7 mouse cellular contexts compared by ENCODE assay signal in the genomic region with DNA sequence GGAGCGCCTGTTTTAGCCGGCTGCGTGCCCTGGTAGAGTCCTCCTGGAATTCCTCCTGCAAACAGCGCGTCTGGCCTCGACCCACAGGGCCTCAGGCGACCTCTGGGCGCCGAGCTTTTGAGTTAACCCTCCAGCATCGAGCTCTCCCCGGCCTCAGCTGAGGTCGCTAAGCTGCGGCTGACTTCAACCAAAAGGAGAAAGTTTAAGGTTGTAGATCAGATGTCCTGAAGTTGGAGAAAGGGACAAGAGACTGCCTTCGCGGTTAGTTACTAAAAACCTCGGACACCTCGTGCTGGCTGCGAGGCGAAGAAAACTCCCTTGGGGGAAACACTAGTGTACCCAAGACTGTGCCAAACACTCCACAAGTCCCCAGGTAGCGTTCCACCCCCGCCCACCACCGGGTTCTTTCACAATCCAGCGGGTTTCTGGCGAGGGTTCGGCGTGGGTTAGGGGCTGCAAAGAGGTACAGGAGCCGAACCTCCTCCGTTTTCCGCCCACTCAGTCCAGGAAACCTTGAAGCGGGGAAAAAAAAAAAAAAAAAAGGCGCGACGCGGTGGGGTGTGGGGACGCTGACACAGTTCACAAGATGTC.
A peak's percentile ranks its signal among the peaks of the same experiment; 100 is the strongest.
DNase-seq lines count a peak whose midpoint lies in the region; ATAC-seq and TF ChIP-seq lines count a peak whose summit lies in the region.

No protein-coding gene starts in this region.

- H3K9ac ChIP-seq in CH12.LX (ENCODE audit: insufficient read depth, low read depth): no peak overlapping the region
- H3K9ac ChIP-seq in midbrain, embryonic 15.5 days: no peak overlapping the region

- WGBS in heart, embryonic 10.5 days: under 1% methylated on average over 33 of the region's 35 CpGs
- 2% methylated on average over 35 of the region's 35 CpGs for WGBS in midbrain, embryonic 15.5 days

- in situ Hi-C loops in CH12.LX (cut with MboI; ENCODE audit: low pct_ligation_motif_present, low pct_unique_long_range_greater_than_20kb, low sequenced_read_pairs): no loop called here

- H3K4me1 ChIP-seq in CH12.LX (ENCODE audit: control insufficient read depth in 1 of 2, insufficient read depth in 2 of 2) (peaks cover 11 to 32% of the 10 kb centered on the region in 2 experiments), G1E (ENCODE audit: insufficient read depth, low read depth, low read length) (peaks cover 73% of the 10 kb centered on the region)
- H3K4me1 ChIP-seq in heart, embryonic 10.5 days: peaks cover 56% of the 10 kb centered on the region
- H3K4me1 ChIP-seq in midbrain, embryonic 15.5 days: peaks cover 24% of the 10 kb centered on the region

- peaks cover 20% of the 10 kb centered on the region for H3K27me3 ChIP-seq in CH12.LX (replicated peaks)
- H3K27me3 ChIP-seq in G1E (ENCODE audit: insufficient read depth, low read length): no peaks in the 10 kb centered on the region
- peaks cover 70% of the 10 kb centered on the region for H3K27me3 ChIP-seq in heart, embryonic 10.5 days (ENCODE audit: insufficient read depth, poor library complexity, severe bottlenecking)
- H3K27me3 ChIP-seq in midbrain, embryonic 15.5 days (replicated peaks): peaks cover 57% of the 10 kb centered on the region

- H3K4me3 ChIP-seq in CH12.LX (replicated peaks in 1 of 3; ENCODE audit: low read depth in 2 of 3, low read length in 2 of 3, poor library complexity in 1 of 3): no peak overlapping the region
- peak overlapping the region; percentile 73; the same call in 1 of the 2 replicates for H3K4me3 ChIP-seq in G1E (ENCODE audit: low read depth, low read length)
- H3K4me3 ChIP-seq in heart, embryonic 10.5 days: peak overlapping the region; percentile 62
- no peak overlapping the region; the same call in 1 of the 2 replicates for H3K4me3 ChIP-seq in midbrain, embryonic 15.5 days

- H3K9me3 ChIP-seq in CH12.LX (replicated peaks; ENCODE audit: low read length) (peaks cover 8% of the 10 kb centered on the region), G1E (replicated peaks) (peaks cover 6% of the 10 kb centered on the region; the same call in 1 of the 2 replicates)
- H3K9me3 ChIP-seq in heart, embryonic 10.5 days: no peaks in the 10 kb centered on the region
- no peaks in the 10 kb centered on the region for H3K9me3 ChIP-seq in midbrain, embryonic 15.5 days

- H3K27ac ChIP-seq in CH12.LX (ENCODE audit: insufficient read depth, low read depth): no peak overlapping the region
- no peak overlapping the region for H3K27ac ChIP-seq in heart, embryonic 10.5 days
- H3K27ac ChIP-seq in midbrain, embryonic 15.5 days: no peak overlapping the region

- no peaks in the 10 kb centered on the region for H3K79me2 ChIP-seq in CH12.LX (replicated peaks; ENCODE audit: control insufficient read depth, extremely low read depth, insufficient read depth, poor library complexity, severe bottlenecking)

- TF ChIP-seq POLR2A in CH12.LX (IDR thresholded peaks at IDR 0.05; ENCODE audit: low read depth, low read length): no peak

- H3K36me3 ChIP-seq in CH12.LX (replicated peaks in 1 of 2; ENCODE audit: control insufficient read depth in 1 of 2, insufficient read depth in 1 of 2, low read length in 1 of 2): no peaks in the 10 kb centered on the region
- no peaks in the 10 kb centered on the region for H3K36me3 ChIP-seq in G1E (replicated peaks)
- H3K36me3 ChIP-seq in heart, embryonic 10.5 days: no peaks in the 10 kb centered on the region
- no peaks in the 10 kb centered on the region for H3K36me3 ChIP-seq in midbrain, embryonic 15.5 days (replicated peaks)

- TF ChIP-seq EP300 in CH12.LX (IDR thresholded peaks at IDR 0.05; ENCODE audit: low read length): no peak

- peak overlapping the region; percentile 52 for H3K4me2 ChIP-seq in CH12.LX (ENCODE audit: insufficient read depth, low read depth, poor library complexity, severe bottlenecking)
- H3K4me2 ChIP-seq in midbrain, embryonic 15.5 days: peak overlapping the region; percentile 46; the same call in 1 of the 2 replicates

- no peak for ATAC-seq in G1E (ENCODE audit: extremely low read depth, insufficient number of reproducible peaks, low FRiP score, poor library complexity, severe bottlenecking)
- no peak for ATAC-seq in midbrain, embryonic 15.5 days (replicated peaks)

- dilution Hi-C loops in CH12.LX (cut with MboI; ENCODE audit: extremely low pct_ligation_motif_present, extremely low pct_unique_long_range_greater_than_20kb, low sequenced_read_pairs): no loop called here

- peak; percentile 14 for DNase-seq in CH12.LX (ENCODE audit: extremely low read depth)
- peak; percentile 30 for DNase-seq in G1E (ENCODE audit: low spot score)
- DNase-seq in heart, embryonic 10.5 days (ENCODE audit: low spot score): peak; percentile 83
- DNase-seq in kidney, postnatal 10 days: peak; percentile 38
- DNase-seq in thymus, postnatal 25 days: peak; percentile 37
- no peak for DNase-seq in left cerebral cortex, postnatal 14 days (ENCODE audit: low spot score in 2 of 2)

- TF ChIP-seq RAD21 in CH12.LX (IDR thresholded peaks at IDR 0.05; ENCODE audit: low read depth, low read length): no peak

- intact Hi-C loops in left cerebral cortex, postnatal 14 days (cut with DNase I): no loop called here

- TF ChIP-seq CTCF in CH12.LX (conservative IDR thresholded peaks at IDR 0.05 in 1 of 2, IDR thresholded peaks at IDR 0.05 in 1 of 2; ENCODE audit: low read depth in 2 of 2, low read length in 2 of 2) (no peak), G1E (IDR thresholded peaks at IDR 0.05; ENCODE audit: low read depth, low read length) (no peak)

TF ChIP-seq in CH12.LX, 34 proteins besides CTCF, POLR2A, EP300 and RAD21:
- no peak for TF ChIP-seq PAX5 (IDR thresholded peaks at IDR 0.05; ENCODE audit: low read length)
- peak; percentile 92 for TF ChIP-seq MAX (IDR thresholded peaks at IDR 0.05; ENCODE audit: low read length)
- no peak for TF ChIP-seq KAT2A (IDR thresholded peaks at IDR 0.05; ENCODE audit: insufficient replicate concordance, low read length)
- peak; percentile 64 for TF ChIP-seq ZNF384 (IDR thresholded peaks at IDR 0.05; ENCODE audit: low read depth, low read length)
- TF ChIP-seq ETS1 (conservative IDR thresholded peaks at IDR 0.05; ENCODE audit: low read depth, low read length): no peak
- peak; percentile 69 for TF ChIP-seq BHLHE40 (IDR thresholded peaks at IDR 0.05; ENCODE audit: low read depth, low read length)
- no peak for TF ChIP-seq MAFK (IDR thresholded peaks at IDR 0.05; ENCODE audit: insufficient replicate concordance, low read length)
- TF ChIP-seq SMC3 (IDR thresholded peaks at IDR 0.05; ENCODE audit: low read depth, low read length): no peak
- TF ChIP-seq HCFC1 (IDR thresholded peaks at IDR 0.05; ENCODE audit: low read depth, low read length): no peak
- no peak for TF ChIP-seq ZC3H11A (IDR thresholded peaks at IDR 0.05; ENCODE audit: low read depth, low read length)
- TF ChIP-seq ZKSCAN1 (IDR thresholded peaks at IDR 0.05; ENCODE audit: borderline replicate concordance, low read depth, low read length): no peak
- no peak for TF ChIP-seq UBTF (IDR thresholded peaks at IDR 0.05; ENCODE audit: low read depth, low read length)
- no peak for TF ChIP-seq NRF1 (IDR thresholded peaks at IDR 0.05; ENCODE audit: low read depth, low read length)
- no peak for TF ChIP-seq IRF4 (IDR thresholded peaks at IDR 0.05; ENCODE audit: low read depth, low read length)
- no peak for TF ChIP-seq RCOR1 (conservative IDR thresholded peaks at IDR 0.05; ENCODE audit: low read depth, low read length)
- TF ChIP-seq USF1 (IDR thresholded peaks at IDR 0.05; ENCODE audit: low read depth, low read length): no peak
- no peak for TF ChIP-seq CHD1 (IDR thresholded peaks at IDR 0.05; ENCODE audit: low read depth, low read length)
- 0 out of 2 replicates have a peak, but pooled peaks have one; percentile 22 for TF ChIP-seq SIN3A (IDR thresholded peaks at IDR 0.05; ENCODE audit: low read length)
- no peak for TF ChIP-seq TBP (conservative IDR thresholded peaks at IDR 0.05; ENCODE audit: low read depth, low read length)
- TF ChIP-seq MAZ (IDR thresholded peaks at IDR 0.05; ENCODE audit: low read depth, low read length): 0 out of 2 replicates have a peak, but pooled peaks have one; percentile 23
- 0 out of 2 replicates have a peak, but pooled peaks have one; percentile 50 for TF ChIP-seq MXI1 (IDR thresholded peaks at IDR 0.05; ENCODE audit: low read depth, low read length)
- TF ChIP-seq E2F4 (IDR thresholded peaks at IDR 0.05; ENCODE audit: insufficient replicate concordance, low read depth, low read length): no peak
- TF ChIP-seq POLR2AphosphoS2 (IDR thresholded peaks at IDR 0.05; ENCODE audit: low read depth, low read length): no peak
- no peak for TF ChIP-seq MYC (IDR thresholded peaks at IDR 0.05; ENCODE audit: low read depth, low read length)

Comparison
In these comparisons a context has a peak if more than half of its experiments do, and no peak if none do; other contexts are left out.
1. DNase-seq: peak in CH12.LX (single experiment), G1E (single experiment), heart, embryonic 10.5 days (single experiment), kidney, postnatal 10 days (single experiment) and thymus, postnatal 25 days (single experiment); none in left cerebral cortex, postnatal 14 days (0 of 2).
2. H3K4me3 ChIP-seq: peak in G1E (single experiment) and heart, embryonic 10.5 days (single experiment); none in CH12.LX (0 of 3) and midbrain, embryonic 15.5 days (single experiment).